Mouse (Mus musculus) forebrain, embryonic 16.5 days (tissue): ENCODE measurements at regions not wholly inside any gene's neighbourhood (a gene's known extent, or its start where the extent isn't known, plus 50 kb on each side); places are given as distances from the start of the nearest gene placed in this dataset.

Experiments used
- ATAC-seq: fragments of 200-750 bp; cut with Nextera tagmentation; 2 replicates; pipeline ENCODE4 v1.8.0; 2017; ENCODE audit warnings: mild to moderate bottlenecking, moderate library complexity
- H3K27ac ChIP-seq: fragments of 300-500 bp; sonication (generic); 2 replicates; pipeline ENCODE4 v1.5.1; 2014; ENCODE audit warnings: low read length, control low read depth
- H3K27me3 ChIP-seq: fragments of 300-500 bp; sonication (generic); replicated peaks from 2 replicates; pipeline ENCODE4 v1.6.1; 2014; ENCODE audit warnings: low read length; ENCODE audit not compliant: control insufficient read depth, insufficient read depth
- H3K36me3 ChIP-seq: fragments of 300-500 bp; sonication (generic); 2 replicates; pipeline ENCODE4 v1.6.1; 2014; ENCODE audit not compliant: control insufficient read depth, insufficient read depth
- H3K4me1 ChIP-seq: fragments of 300-500 bp; sonication (generic); replicated peaks from 2 replicates; pipeline ENCODE4 v1.6.1; 2014; ENCODE audit warnings: low read length; ENCODE audit not compliant: control insufficient read depth, insufficient read depth
- H3K4me2 ChIP-seq: fragments of 300-500 bp; sonication (generic); 2 replicates; pipeline ENCODE4 v1.6.1; 2014; ENCODE audit warnings: mild to moderate bottlenecking, low read length, control low read depth
- H3K4me3 ChIP-seq: fragments of 300-500 bp; sonication (generic); replicated peaks from 2 replicates; pipeline ENCODE4 v1.5.1; 2014; ENCODE audit warnings: mild to moderate bottlenecking, low read length, control low read depth
- H3K9ac ChIP-seq: fragments of 300-500 bp; sonication (generic); replicated peaks from 2 replicates; pipeline ENCODE4 v1.6.1; 2014; ENCODE audit warnings: low read depth, low read length, control low read depth
- H3K9me3 ChIP-seq: fragments of 300-500 bp; sonication (generic); 2 replicates; pipeline ENCODE4 v1.6.1; 2016; ENCODE audit warnings: low read length; ENCODE audit not compliant: control insufficient read depth
- WGBS: fragments of 180-500 bp; shearing (Covaris S2); extraction: QIAGEN DNeasy Blood & Tissue Kit; methylation state at CpG from one replicate; pipeline ENCODE4 v1.1.7; 2014; 5-methylcytosine and 5-hydroxymethylcytosine counted together

DNA sequence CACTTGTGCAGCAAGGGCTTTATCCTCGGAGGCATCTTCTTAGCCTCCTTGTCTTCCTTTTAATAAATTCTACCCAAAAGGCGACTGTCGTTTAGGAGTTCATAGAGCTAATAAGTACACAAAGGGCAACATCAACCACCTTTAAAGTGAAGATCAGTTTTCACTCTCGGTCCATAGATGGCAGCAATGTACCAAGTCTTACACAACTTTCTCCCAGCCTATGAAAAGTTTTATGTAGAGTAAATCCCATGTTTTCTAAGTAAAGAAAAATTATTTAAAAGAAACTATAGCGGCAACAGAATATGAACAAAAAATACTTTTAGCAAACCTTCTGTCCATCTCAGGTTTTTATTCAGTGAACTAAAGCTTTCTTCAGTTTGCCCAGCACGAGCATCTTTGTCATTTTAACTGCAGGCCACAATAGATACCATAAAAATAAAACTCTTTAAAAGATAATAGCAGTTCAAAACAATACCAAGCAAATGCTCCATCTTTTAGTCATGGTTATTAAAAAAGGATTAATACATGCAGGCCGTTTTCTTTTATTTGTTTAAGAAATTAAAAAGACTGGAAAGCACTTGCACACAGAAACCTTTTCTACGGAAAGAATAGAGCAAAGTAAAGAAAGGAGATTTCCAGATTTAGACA lies 443.6 kb upstream of the Klhl1 start:
- no peak overlapping the region for H3K27ac ChIP-seq
- no peaks in the 10 kb centered on the region for H3K36me3 ChIP-seq
- H3K9ac ChIP-seq, result no peak overlapping the region
- no peaks in the 10 kb centered on the region for H3K9me3 ChIP-seq
- H3K4me2 ChIP-seq, result no peak overlapping the region
- no peak overlapping the region for H3K4me3 ChIP-seq
- ATAC-seq, result no peak; the same call in 1 of the 2 replicates
- no peaks in the 10 kb centered on the region for H3K4me1 ChIP-seq
- WGBS, result 24% methylated on average over 8 of the region's 8 CpGs
- H3K27me3 ChIP-seq, result no peaks in the 10 kb centered on the region

DNA sequence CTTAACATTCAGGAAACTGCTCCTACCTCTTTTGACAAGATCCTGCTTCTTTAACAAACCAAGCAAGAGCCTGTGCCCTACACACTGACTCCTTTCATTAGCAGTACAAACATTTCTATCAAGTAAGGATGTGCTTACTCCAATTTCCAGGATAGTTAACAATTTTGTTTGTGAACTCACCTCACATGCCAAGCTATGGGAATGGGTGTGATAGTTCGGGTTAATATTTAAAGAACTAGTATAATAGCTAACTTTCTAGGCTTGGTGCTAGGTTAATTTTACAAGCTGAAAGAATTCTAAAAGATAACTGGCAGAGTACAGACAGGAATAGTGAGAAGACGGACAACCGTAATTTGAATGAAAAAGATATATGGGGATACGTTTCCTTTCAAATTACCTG lies 437.2 kb upstream of the Klhl1 start:
- Histone ChIP-seq H3K9me3 (no peaks in the 10 kb centered on the region), H3K9ac (no peak overlapping the region), H3K27me3 (no peaks in the 10 kb centered on the region), H3K4me1 (no peaks in the 10 kb centered on the region), H3K36me3 (no peaks in the 10 kb centered on the region), H3K4me2 (no peak overlapping the region), H3K4me3 (no peak overlapping the region), H3K27ac (no peak overlapping the region)
- no peak for ATAC-seq
- WGBS, result 86% methylated on average over 4 of the region's 4 CpGs

- H3K4me1 ChIP-seq, result no peaks in the 10 kb centered on the region
- peak; percentile 62; the same call in 1 of the 2 replicates for ATAC-seq
- no peak overlapping the region for H3K4me3 ChIP-seq
- H3K9ac ChIP-seq, result no peak overlapping the region
- no peak overlapping the region for H3K4me2 ChIP-seq
- H3K27ac ChIP-seq, result no peak overlapping the region
- no peaks in the 10 kb centered on the region for H3K27me3 ChIP-seq
- H3K9me3 ChIP-seq, result no peaks in the 10 kb centered on the region
- H3K36me3 ChIP-seq, result no peaks in the 10 kb centered on the region
Measured at GRCm38 (mm10) chr14:96954462-96954861, 435.6 kb upstream of the Klhl1 start.

GRCm38 (mm10) chr14:96908737-96909136 lies 389.8 kb upstream of the Klhl1 start:
- H3K36me3 ChIP-seq, result no peaks in the 10 kb centered on the region
- H3K27me3 ChIP-seq, result no peaks in the 10 kb centered on the region
- H3K4me2 ChIP-seq, result no peak overlapping the region
- H3K4me1 ChIP-seq, result no peaks in the 10 kb centered on the region
- ATAC-seq, result 0 out of 2 replicates have a peak, but pooled peaks have one; percentile 31
- H3K9me3 ChIP-seq, result no peaks in the 10 kb centered on the region
- no peak overlapping the region for H3K9ac ChIP-seq
- 5% methylated on average over 2 of the region's 2 CpGs for WGBS
- H3K4me3 ChIP-seq, result no peak overlapping the region
- H3K27ac ChIP-seq, result no peak overlapping the region

GRCm38 (mm10) chr14:96879701-96880100 lies 360.8 kb upstream of the Klhl1 start:
- H3K9ac ChIP-seq, result no peak overlapping the region
- no peak overlapping the region for H3K27ac ChIP-seq
- no peak for ATAC-seq
- no peaks in the 10 kb centered on the region for H3K27me3 ChIP-seq
- no peaks in the 10 kb centered on the region for H3K4me1 ChIP-seq
- no peaks in the 10 kb centered on the region for H3K9me3 ChIP-seq
- H3K36me3 ChIP-seq, result no peaks in the 10 kb centered on the region
- 86% methylated on average over 3 of the region's 3 CpGs for WGBS
- H3K4me3 ChIP-seq, result no peak overlapping the region
- no peak overlapping the region for H3K4me2 ChIP-seq

- no peak for ATAC-seq
- 84% methylated on average over 4 of the region's 4 CpGs for WGBS
- H3K9me3 ChIP-seq, result no peaks in the 10 kb centered on the region
Measured at GRCm38 (mm10) chr14:96871969-96872368, 353.1 kb upstream of the Klhl1 start.

DNA sequence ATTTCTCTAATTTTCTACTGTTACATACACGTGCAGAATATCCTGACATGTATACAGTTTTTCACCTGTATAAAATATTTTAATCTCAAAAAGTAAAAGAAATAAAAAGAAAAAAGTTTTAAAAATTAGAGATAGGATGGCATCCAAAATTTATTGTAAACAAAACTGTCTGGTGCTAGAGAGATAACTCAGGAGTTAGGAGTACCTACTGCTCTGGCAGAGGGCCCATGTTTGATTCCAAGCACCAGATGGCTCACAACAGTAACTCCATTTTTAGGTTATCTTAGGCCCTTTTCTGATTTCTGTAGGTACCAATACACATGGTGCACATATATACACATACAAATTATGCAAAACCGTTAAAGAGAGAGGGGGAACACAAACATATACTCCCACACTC lies 320.0 kb upstream of the Klhl1 start:
- no peak for ATAC-seq

More at GRCm38 (mm10) chr14:96871969-96872368, 353.1 kb upstream of the Klhl1 start:
- Histone ChIP-seq H3K4me1 (no peaks in the 10 kb centered on the region), H3K4me2 (no peak overlapping the region), H3K36me3 (no peaks in the 10 kb centered on the region), H3K27me3 (no peaks in the 10 kb centered on the region), H3K9ac (no peak overlapping the region), H3K27ac (no peak overlapping the region), H3K4me3 (no peak overlapping the region)

DNA sequence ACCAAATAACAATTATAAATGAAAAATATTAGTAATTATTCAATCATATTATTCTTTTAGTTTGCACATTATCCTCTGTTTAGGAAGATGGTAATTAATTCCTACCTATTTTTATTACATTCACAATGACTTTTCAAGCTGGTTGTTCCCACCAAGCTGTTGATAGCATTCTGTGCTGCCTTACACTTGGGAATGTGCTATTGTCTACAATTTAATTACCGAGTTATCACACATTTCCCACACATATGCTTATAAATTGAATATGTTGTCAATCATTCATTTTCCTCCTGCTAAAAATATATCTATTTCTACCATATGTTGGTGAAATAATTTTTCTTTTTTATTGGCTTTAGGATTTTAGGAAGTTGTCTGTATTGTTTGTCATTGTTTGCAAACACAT lies 306.2 kb upstream of the Klhl1 start:
- Histone ChIP-seq H3K9ac (no peak overlapping the region), H3K9me3 (no peaks in the 10 kb centered on the region), H3K4me3 (no peak overlapping the region), H3K4me2 (no peak overlapping the region), H3K27me3 (no peaks in the 10 kb centered on the region), H3K4me1 (no peaks in the 10 kb centered on the region), H3K27ac (no peak overlapping the region), H3K36me3 (no peaks in the 10 kb centered on the region)
- WGBS, result 77% methylated on average over 1 of the region's 1 CpGs
- ATAC-seq, result 0 out of 2 replicates have a peak, but pooled peaks have one; percentile 50

More for the DNA sequence above, 320.0 kb upstream of the Klhl1 start:
- H3K9me3 ChIP-seq, result no peaks in the 10 kb centered on the region
- H3K9ac ChIP-seq, result no peak overlapping the region
- H3K4me3 ChIP-seq, result no peak overlapping the region
- no peaks in the 10 kb centered on the region for H3K27me3 ChIP-seq
- no peak overlapping the region for H3K4me2 ChIP-seq
- H3K27ac ChIP-seq, result no peak overlapping the region
- 84% methylated on average over 2 of the region's 2 CpGs for WGBS
- H3K4me1 ChIP-seq, result no peaks in the 10 kb centered on the region
- no peaks in the 10 kb centered on the region for H3K36me3 ChIP-seq

DNA sequence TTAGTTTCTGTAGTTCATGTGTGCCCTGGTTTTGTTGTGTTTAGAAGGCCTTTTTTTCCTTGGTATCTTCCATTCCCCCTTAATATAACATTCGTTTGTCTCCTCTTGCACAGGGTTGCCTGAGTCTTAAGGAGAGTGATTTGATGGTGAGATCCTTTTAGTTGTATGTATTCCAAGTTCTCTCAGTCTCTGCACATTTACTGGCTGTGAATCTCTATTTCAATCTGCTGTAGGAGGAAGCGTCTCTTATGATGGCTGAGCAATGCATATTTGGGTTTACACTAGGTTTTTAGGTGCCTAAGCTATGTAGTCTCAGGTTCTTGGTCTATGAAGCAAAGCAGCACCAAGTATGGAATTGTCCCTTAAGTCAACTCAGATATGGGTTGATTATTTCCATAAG lies 296.8 kb upstream of the Klhl1 start:
- Histone ChIP-seq H3K9me3 (no peaks in the 10 kb centered on the region), H3K4me1 (no peaks in the 10 kb centered on the region), H3K27me3 (no peaks in the 10 kb centered on the region), H3K36me3 (no peaks in the 10 kb centered on the region), H3K27ac (no peak overlapping the region), H3K4me3 (no peak overlapping the region), H3K4me2 (no peak overlapping the region), H3K9ac (no peak overlapping the region)
- ATAC-seq, result no peak
- 93% methylated on average over 2 of the region's 2 CpGs for WGBS

- no peak overlapping the region for H3K27ac ChIP-seq
- H3K9me3 ChIP-seq, result no peaks in the 10 kb centered on the region
- WGBS, result 85% methylated on average over 1 of the region's 1 CpGs
- no peaks in the 10 kb centered on the region for H3K27me3 ChIP-seq
- H3K9ac ChIP-seq, result no peak overlapping the region
- no peak for ATAC-seq
- no peaks in the 10 kb centered on the region for H3K36me3 ChIP-seq
- no peaks in the 10 kb centered on the region for H3K4me1 ChIP-seq
- no peak overlapping the region for H3K4me3 ChIP-seq
- H3K4me2 ChIP-seq, result no peak overlapping the region
Measured at GRCm38 (mm10) chr14:96805284-96805683, 286.4 kb upstream of the Klhl1 start.
